Mouse (Mus musculus) bone marrow macrophage, adult 2 months (primary cell): Measurements from ENCODE around the gene Clec16a.

ENCODE experiments used
- CTCF ChIP-seq: IDR thresholded peaks from 2 replicates; pipeline ENCODE4 v1.5.1; 2012; ENCODE audit warnings: low read depth, mild to moderate bottlenecking, low read length, moderate library complexity
- POLR2A ChIP-seq: IDR thresholded peaks from 2 replicates; pipeline ENCODE4 v1.6.1; 2012; ENCODE audit warnings: mild to moderate bottlenecking, low read depth, low read length, borderline replicate concordance

DNA sequence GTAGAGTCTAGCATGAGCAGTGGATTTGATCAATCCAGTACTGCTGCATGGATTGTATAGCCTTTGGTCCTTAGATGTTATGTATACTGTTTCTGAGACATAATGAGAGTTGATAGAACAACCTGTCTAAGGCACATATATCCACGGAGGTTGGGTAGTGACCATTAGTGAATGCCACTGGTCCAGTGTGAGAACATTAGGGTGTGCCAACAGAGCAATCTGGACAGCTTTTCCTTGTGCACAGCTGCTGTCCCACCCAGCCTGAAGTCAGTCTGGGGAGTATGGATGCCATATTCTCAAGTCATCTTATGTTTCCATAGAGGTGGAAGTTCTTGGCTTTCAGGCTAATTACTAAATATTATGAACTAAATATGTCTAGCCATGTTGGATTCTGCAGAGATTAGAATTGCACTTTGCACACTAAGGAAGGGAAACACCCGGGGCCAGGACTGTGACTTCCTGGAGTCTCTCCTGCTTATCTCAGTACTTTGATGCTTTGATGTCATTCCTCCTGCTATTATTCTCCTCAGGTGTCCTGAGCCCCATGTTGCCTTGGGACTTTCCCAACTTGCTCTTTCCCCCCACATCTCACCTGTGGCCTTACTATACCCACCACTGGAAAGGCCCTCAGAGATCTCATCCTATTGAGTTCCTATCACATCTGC is 36.2 kb downstream of the Clec16a start:
- no peak for TF ChIP-seq CTCF
- TF ChIP-seq POLR2A, result no peak
